Mouse (Mus musculus): ENCODE measurements at regions not wholly inside any gene's neighbourhood (a gene's known extent, or its start where the extent isn't known, plus 50 kb on each side); places are given as distances from the start of the nearest gene placed in this dataset.

DNA sequence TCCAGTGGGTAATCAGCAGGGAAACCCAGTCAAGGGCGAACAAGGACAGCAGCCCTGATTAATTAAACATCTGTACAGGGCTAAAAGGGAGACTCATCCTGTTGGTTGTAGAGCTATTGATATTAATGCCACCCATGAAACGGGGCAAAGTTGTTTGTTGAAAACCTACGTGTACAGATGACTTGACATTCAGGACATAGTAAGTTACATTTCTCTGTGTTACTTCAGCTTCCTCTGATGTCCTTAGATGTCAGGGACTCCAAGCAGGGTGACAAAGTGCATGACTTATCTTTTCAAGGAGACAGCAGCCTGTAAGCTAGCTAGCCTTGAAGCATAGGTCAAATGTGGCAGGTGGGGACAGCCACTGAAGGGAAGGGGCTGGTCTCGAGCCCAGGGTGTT lies 390.5 kb downstream of the Ccdc171 start:
- DNase-seq = no peak

- DNase-seq = no peak
These were observed 391.7 kb downstream of the Ccdc171 start for GRCm38 (mm10) chr4:83917009-83917408.

GRCm38 (mm10) chr4:83918093-83918492 lies 392.7 kb downstream of the Ccdc171 start:
- DNase-seq = no peak

GRCm38 (mm10) chr4:83919041-83919440 lies 393.7 kb downstream of the Ccdc171 start:
- DNase-seq = no peak

- DNase-seq = peak; percentile 42
These were observed 399.9 kb downstream of the Ccdc171 start for GRCm38 (mm10) chr4:83925118-83925842.

GRCm38 (mm10) chr4:83926195-83926731 lies 400.9 kb downstream of the Ccdc171 start:
- no peak for DNase-seq

GRCm38 (mm10) chr4:83931897-83932654 lies 406.7 kb downstream of the Ccdc171 start:
- no peak for DNase-seq

DNA sequence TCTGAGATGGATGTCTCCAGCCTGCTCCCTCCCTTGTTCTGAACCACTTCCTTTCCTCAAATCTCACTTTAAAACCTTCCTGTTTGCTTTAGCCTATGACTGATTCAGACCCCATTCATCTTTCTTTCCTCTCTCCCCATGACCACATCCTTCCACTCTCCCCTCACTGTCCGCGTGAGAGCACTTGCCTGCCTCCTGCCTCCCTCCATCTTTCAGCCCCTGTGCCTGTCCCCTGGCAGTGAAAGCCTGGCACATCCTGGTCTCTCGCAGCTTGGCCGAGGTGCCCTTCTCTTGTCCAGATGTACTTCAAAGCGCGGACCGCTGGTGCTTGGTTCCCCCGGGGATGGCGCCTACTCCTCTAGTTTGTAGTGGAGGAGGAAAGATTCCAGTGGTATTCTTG lies 416.3 kb downstream of the Ccdc171 start:
- no peak for DNase-seq

DNA sequence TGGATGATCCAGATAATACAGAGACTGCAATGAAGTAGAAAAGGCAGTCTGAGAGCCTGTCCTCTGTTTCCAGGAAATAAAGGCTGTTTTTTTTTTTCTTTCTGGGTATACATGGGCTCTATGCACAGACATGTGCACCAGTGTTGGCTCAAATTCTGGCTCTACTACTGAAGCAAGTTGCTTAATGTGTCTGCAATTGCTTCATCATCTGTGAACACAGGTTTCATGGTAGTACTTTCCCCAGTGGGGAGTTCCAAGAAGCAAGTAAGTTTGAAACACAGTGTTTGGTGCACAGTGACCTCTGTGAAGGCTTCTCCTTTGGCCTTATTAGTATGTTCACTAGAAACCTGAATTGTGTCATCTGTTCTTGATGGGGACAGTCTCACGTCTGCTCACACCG lies 424.3 kb downstream of the Ccdc171 start:
- no peak for DNase-seq

- no peak for DNase-seq
These were observed 425.6 kb downstream of the Ccdc171 start for GRCm38 (mm10) chr4:83950809-83951409.

GRCm38 (mm10) chr4:83956252-83956904 lies 431.0 kb downstream of the Ccdc171 start:
- DNase-seq = no peak

DNA sequence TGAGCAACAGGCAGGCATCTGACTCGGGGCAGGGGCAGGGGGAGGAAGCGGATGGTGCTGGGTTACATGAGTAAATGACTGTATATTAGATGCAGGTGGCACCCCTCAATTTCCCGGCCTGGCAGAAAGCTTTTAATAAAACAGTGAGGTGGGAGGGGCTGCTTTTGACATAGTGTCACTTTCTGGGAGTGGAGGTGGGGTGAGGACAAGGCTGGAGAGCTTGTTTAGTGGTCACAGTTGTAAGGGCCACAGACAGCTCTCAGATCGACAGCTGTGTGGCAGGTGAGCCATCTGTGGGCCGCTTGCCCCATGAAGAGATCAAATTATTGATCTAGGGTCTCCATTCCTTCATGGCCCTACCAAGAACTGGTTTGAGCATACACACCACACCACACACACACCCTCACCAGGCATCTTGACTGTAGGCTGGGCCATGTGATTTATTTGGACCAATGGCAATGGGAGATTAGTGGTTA lies 431.9 kb downstream of the Ccdc171 start:
- DNase-seq = no peak

DNA sequence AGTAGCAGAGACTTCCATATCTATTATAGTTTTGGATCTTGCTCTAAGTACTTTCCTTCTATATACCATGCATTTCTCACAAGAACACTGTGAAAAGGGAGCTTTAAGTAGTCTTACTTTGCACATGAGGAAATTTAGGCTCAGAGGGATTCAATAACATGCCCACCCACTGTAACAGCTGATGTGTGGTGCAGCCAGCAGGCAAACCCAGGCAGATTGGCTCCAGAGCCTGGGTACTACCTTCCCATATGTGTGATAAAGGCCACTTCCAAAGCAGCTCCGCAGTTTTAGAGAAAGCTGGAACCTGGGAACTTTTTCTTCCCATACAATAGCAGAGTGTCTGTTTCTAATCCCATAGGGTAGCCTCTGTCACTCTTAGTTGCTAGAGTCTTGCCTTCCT lies 441.6 kb downstream of the Ccdc171 start:
- no peak for DNase-seq

DNA sequence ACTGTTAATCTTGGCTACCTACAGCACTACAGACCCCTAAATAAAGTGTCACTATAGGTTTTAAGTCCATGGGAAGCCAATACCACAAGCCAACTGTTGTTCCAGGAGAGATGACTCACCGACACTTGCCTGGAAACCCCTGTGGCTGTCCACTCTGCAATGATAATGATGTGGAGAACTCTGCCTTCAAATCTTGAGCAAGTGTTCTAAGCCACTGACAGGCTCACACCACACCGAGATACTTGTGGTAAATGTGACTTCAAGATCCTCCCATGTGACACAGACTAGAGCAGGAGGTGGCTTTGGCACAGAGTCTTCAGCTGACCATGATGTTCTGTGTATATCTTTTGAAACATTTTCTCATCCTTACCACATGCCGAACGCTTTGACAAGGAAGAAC lies 447.8 kb downstream of the Ccdc171 start:
- no peak for DNase-seq

DNA sequence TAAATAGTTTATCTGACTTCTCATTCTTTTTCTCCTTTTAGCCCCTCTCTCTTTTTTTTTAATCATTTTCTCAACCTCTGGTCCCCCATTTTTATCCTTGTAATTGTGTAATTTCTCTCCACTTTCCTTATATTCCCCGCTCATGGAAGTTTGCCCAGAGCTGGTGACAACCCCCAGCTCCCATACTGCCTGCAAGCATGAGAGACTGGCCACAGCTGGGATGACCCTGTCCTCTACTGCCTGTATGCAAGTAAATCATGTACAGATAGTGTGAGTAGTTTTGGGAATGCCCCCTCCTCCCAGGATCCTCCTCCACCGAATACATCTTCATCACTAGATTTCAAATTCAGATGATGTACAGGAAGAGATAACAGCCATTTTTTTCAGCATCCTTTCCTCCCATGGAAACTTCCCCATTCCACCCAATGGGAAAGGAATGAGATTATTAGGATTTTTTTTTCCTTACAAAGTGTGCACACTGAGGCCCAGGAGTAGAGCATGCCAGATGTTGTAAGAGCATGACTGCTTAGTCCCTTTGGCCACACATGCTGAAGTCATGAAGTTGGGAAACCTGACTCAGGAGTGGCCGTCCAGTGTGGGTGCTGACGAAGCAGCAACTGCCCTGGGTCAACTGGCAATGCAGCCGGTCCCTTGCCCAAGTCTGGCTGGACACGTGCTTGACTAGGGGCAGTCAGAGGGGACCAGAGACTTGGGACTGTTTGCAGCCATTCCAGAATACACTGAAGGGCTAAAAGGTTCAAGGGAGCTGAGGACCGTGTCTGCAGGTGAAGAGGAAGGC lies 449.1 kb downstream of the Ccdc171 start:
- no peak for DNase-seq

DNA sequence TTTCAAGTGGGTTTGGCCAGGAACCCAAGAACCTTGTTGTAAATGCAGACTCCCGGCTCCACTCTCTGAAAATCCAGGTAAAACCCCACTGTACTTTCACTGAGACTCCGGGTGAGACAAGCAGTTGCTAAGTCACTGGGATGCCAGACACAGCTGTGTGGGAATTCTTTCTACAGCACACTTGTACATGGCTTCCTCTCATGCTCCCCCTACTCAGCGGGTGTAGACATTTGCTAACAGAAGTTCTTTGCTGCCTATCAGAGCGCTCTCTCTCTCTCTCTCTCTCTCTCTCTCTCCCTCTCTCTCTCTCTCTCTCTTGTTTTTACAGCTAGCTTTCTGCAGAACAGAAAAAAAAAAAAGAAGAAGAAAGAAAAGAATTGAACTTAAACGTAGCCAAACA lies 450.2 kb downstream of the Ccdc171 start:
- no peak for DNase-seq

- DNase-seq = no peak
These were observed 450.7 kb downstream of the Ccdc171 start for GRCm38 (mm10) chr4:83976067-83976466.

DNA sequence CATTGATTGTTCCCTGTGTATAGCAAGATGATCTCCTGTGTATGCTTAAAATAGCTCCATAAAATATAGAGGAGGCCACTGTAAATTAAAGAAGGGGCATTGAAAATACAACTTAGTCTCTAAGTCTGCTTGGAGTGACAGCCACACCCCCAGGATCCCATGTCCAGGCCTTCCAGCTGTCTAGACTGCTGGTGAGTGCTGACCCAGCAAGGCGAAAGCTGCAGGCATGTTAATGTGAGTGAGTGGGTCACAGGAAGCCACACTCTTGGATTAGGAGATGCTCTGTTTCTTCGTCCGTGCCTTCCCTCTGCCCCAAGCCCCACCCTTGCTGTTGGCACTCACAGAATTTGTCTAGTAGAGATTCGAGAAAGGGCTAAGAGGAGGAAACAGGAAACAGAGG lies 453.7 kb downstream of the Ccdc171 start:
- no peak for DNase-seq

GRCm38 (mm10) chr4:83984671-83985391 lies 459.5 kb downstream of the Ccdc171 start:
- DNase-seq = no peak

- no peak for DNase-seq
These were observed 460.1 kb downstream of the Ccdc171 start for GRCm38 (mm10) chr4:83985451-83985850.

All from kidney, postnatal 14 days (tissue).